Mouse (Mus musculus) gastrocnemius, adult 8-10 months (tissue): Measurements from ENCODE around the gene Cpne6. TPM values are rescaled to one million over a fixed set of nuclear protein-coding genes. Genes with fewer than 3 reads are reported as not detected.
A peak's percentile ranks its signal among the peaks of the same experiment; 100 is the strongest.

ENCODE experiments used
- DNase-seq, 2 experiments: peaks; one replicate each; pipeline ENCODE4 v3.0.0; 2022; ENCODE audit warnings: low spot score in 2 of 2
- total RNA-seq, 4 experiments: library from RNA; stranded (reverse); gene quantifications; 2 replicates each; pipeline ENCODE4 v1.2.4; 2022

The Cpne6 gene
- not detected for total RNA-seq

DNA sequence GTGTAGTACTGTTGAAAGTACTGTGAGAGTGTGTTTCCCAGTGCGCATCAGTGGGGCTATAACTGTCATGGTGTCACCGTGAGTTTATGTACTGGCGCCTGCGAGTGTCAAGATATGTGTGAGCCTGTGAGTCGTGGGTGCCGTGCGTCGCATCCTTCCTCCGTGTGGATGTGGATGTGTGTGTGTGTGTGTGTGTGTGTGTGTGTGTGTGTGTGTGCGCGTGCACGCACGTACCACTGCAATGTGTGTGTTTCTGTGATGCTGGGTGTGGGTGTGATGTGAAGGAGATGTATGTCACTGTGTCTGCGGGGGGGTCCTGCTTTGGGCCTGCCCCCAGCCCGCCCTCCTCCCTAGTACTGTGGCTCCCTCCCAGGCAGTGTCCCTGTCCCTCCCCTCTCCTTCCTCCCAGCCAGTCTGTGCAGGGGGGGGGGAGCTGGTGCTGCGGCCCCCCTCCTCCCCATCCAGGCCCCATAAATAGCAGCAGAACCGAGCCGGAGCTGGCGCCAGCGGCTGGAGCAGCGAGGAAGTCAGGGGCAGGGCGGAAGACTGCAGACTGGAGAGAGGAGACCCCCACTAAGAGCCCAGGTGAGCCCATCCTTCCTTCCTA, at the start of gene Cpne6:
Gene Cpne6, plus strand, starts transcription at position 321 of the 607 bp plus-strand sequence.
- DNase-seq: no peak

- DNase-seq: no peak
Measured at GRCm38 (mm10) chr14:55461757-55462156, 48.5 kb upstream of the Cpne6 start.

DNA sequence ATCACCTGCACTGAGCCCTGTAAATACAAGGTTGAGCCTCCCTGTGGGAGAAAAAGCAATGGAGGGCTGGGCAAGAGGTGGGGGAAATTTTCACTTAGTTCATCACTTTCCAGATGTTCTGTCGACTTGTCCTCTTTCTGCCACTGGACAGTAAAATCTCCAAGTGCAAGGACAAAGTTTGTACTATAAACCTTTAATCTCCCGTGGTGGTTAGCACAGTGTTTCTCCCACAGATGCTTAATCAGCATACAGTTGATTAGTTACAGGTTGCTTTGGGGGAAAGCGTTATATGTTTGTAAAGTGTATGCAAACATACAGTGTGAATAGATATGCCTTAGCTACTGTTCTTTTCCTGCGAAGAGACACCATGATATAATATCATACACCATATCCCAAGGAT, 43.8 kb upstream of the Cpne6 start:
- no peak for DNase-seq

DNA sequence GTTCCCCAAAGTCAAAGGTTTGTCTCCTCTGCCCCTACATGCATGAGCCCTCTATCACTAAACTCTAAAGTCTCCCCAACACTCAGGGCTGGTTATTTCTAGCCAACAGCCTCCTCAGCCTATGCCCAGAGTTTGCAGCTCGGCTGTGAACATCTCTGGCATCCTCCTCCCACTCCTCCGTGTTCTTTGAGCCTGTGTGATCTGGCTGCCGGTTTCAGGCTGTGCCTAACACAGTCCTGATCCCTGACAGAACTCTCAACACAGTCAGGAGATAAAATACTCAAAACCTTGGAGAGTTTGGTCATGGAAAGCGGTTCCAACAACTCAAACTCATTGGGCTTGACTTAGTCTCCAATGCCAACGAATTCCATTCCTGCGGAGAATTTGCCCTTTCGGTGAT, 43.1 kb upstream of the Cpne6 start:
- no peak for DNase-seq

- no peak for DNase-seq
Measured at GRCm38 (mm10) chr14:55468301-55468741, 41.9 kb upstream of the Cpne6 start.

- no peak for DNase-seq
Measured at GRCm38 (mm10) chr14:55469041-55469440, 41.2 kb upstream of the Cpne6 start.

DNA sequence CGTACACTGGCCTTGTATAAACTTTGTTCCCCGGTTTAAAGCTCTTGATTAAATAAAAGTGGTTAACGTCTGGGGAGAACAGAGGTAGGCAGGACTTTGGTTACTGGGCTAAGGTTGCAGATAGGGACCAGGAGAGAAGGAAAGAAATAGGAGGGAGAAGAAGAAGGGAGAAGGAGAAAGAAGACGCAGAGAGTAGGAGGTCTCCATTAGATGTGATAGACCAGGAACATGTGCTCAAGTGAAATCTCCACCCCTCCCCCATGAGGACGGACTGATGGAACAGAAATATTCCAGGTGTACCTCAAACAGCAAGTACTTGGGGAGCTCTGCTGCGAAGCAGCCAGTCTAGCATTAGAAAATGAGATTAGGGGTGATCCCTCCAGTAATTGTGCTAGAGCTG, 40.4 kb upstream of the Cpne6 start:
- no peak for DNase-seq

DNA sequence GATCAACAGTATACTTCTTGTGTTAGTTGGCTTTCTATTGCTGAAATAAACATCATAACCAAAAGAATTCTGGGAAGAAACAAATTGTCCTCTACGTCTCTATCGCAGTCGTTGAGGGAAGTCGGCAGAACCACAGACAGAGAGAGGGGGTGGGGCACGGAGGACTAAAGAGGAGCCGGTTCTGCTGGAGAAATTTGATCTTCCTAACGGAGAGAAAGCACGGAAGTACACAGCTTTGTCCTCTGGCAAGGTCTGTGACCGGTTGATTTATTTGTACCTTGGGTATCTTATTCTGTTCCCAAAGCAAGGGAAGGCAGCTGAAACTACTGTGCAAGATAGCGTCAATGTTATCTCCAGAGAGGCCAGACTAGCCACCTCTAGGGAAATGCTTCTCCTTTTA, 39.4 kb upstream of the Cpne6 start:
- no peak for DNase-seq

DNA sequence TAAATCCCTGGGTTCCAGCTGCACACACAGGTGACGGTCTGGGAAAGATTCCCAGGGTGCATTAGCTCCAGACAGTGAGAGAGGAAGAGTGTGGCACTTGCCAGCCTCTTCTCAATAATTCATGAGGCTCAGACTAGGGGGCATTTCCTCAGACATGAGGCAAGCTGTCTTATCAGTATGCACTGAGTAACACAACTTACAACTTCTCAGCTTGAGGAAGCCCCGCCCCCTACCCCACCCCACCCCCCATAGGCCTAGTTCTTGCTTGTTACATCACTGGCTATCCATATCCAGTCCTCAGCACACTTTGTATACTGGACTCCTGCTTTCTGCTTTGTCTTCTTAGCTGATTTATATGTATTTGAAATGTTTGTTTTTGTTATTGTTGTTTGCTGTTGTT, 34.6 kb upstream of the Cpne6 start:
- no peak for DNase-seq

DNA sequence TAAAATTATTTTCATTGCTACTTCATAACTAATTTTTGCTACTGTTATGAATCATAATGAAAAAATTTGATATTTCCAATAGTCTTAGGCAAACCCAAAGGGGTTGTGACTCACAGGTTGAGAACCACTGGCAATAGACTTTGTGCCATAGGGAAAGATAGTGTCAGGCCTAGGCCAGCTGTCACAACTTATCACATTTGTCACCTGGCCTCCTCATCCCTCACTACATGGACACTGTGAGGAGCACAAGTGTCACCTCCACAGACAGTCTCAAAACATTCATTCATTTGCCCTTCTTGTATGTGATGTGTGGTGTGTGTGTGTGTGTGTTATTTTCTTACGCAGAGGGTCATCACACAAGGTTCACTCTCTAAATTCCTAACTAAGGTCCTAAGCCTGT, 32.8 kb upstream of the Cpne6 start:
- DNase-seq: no peak

- no peak for DNase-seq
Measured at GRCm38 (mm10) chr14:55477829-55478228, 32.4 kb upstream of the Cpne6 start.

GRCm38 (mm10) chr14:55478651-55479599, 31.3 kb upstream of the Cpne6 start, which contains the start of gene Dhrs4:
Gene Dhrs4, plus strand, starts transcription at chr14:55478758.
- DNase-seq: peak; percentile 52 to 63

- DNase-seq: no peak
Measured at GRCm38 (mm10) chr14:55479629-55480028, 30.6 kb upstream of the Cpne6 start.

GRCm38 (mm10) chr14:55484430-55485085, 25.7 kb upstream of the Cpne6 start:
- DNase-seq: no peak

DNA sequence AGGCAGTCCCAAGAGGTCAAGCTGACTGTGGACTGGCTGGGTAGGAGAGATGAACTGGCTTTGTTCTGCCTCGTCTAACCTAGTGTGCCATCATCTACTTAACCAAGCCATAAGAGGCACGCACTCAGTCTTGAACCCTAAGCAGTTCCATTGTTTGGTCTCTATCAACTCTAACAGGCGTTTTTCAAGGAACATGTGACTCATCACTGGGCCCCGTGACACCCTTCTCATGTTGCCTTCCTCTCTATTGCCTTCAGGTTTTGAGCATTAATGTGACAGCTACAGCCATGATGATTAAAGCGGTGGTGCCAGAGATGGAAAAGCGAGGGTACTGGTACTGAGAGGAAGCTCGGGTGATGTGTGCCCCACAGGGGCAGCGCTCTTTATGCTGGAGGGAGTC, 23.4 kb upstream of the Cpne6 start:
- DNase-seq: no peak

GRCm38 (mm10) chr14:55490361-55491201, 19.7 kb upstream of the Cpne6 start, which contains the start of gene Carmil3:
Gene Carmil3, plus strand, starts transcription at chr14:55490651.
- peak in 1 of 2 experiments; percentile 40 for DNase-seq

- DNase-seq: peak in 1 of 2 experiments; percentile 23
Measured at GRCm38 (mm10) chr14:55491291-55491833, 18.9 kb upstream of the Cpne6 start.

- no peak for DNase-seq
Measured at GRCm38 (mm10) chr14:55492103-55492502, 18.1 kb upstream of the Cpne6 start.

GRCm38 (mm10) chr14:55495509-55496240, 14.6 kb upstream of the Cpne6 start:
- DNase-seq: no peak
